Mouse (Mus musculus) lung, postnatal 36 days (tissue): ENCODE measurements around the gene Fhit.
A peak's percentile ranks its signal among the peaks of the same experiment; 100 is the strongest.
"Not testable (repeated sequence)": the region's sequence is repeated elsewhere in the genome, so short reads cannot be mapped to it uniquely, and the experiment has no call there.

ENCODE experiments used
- DNase-seq: peaks from one replicate; pipeline ENCODE4 v3.0.0; 2022; ENCODE audit warnings: mixed read lengths

The Fhit gene

GRCm38 (mm10) chr14:11161751-11162231 lies at the start of gene Fhit:
TSS of gene Fhit (minus strand) at chr14:11162035.
- peak; percentile 96 for DNase-seq

GRCm38 (mm10) chr14:11206786-11207185 lies 45.0 kb upstream of the Fhit start:
- no peak for DNase-seq

DNA sequence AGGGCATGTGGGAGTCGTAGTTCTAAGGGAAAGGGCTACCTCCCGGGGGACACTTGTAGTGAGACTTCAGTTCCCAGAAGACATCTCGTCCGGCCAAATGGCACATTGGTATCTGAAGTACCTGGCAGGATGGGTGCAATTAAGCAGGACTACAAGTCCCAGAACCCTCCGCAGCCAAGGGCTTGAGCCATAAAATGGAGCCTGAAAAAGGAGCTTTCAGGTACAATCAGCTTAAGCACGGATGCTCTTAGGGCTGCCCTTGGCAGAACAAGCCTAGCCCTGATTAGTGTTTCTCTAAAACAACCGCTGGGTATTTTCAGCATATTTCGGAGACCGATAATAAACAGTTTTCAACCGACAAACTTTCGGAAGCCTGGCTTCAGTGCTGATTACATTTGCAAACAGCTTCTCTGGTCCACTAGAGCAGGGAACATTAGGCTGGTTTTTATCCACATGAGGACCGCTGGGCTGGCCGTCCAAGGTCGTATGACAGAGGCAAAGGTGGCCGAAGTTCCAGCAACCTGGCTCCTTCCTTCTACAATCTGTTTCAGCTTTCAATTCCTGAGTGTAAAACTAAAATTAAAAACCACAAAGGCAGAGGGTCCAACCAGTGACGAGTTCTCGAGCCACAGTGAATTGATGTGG lies 907 bp downstream of the Fhit start:
- DNase-seq: peak; percentile 94

GRCm38 (mm10) chr14:11159641-11160040 lies 2.2 kb downstream of the Fhit start:
- DNase-seq: no peak

DNA sequence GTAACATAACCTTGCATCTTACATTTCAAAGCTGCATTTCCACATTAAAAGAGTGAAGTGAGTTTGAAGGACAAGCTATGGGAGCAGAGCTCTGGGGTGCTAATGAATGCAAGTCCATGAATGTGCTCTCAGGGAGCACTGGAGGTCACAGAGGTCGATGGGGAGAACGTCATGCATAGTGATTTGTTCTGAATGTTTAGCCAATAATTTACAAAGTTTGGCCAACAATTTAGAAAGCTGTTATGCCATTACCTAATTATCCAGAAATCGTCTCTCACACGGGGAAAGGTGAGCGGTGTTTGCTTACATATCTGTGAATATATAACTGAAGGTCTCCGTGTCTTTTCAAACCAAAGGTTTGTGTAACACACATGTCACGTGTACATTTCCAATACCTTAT lies 2.8 kb downstream of the Fhit start:
- no peak for DNase-seq

- no peak for DNase-seq
These were observed 4.1 kb downstream of the Fhit start for GRCm38 (mm10) chr14:11157741-11158140.

DNA sequence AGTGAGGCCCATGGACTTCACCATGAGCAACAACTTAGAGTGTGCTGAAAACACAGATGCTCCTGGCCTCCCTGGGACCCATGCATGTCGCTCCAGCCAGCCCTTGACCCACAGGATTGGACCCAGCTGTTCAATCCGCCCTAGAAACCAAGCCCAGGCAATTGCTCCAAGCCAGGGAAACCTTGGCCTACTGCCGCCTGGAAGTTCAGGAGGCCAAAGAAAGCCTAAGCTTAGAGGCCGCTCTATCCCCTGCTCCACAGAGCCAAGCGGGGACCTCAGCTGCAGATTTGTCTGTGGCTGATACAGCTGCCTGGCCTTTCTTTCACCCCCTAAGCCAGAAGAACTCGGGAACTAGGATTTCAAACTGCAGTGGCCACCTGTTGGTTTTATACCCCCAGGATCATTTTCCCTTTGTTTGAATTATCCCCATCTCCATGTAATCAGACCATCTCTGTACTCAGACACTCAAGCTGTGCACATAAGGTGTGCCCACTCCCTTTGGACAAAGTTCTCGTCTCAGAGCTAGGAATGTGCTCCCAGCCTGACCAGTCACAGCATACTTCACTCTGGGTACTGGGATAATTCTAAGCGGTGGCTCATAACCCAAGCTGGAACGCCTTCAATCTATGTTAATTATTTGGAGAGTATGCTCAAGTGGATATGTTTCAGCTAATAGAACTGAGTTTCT lies 10.1 kb downstream of the Fhit start:
- DNase-seq: peak; percentile 48

DNA sequence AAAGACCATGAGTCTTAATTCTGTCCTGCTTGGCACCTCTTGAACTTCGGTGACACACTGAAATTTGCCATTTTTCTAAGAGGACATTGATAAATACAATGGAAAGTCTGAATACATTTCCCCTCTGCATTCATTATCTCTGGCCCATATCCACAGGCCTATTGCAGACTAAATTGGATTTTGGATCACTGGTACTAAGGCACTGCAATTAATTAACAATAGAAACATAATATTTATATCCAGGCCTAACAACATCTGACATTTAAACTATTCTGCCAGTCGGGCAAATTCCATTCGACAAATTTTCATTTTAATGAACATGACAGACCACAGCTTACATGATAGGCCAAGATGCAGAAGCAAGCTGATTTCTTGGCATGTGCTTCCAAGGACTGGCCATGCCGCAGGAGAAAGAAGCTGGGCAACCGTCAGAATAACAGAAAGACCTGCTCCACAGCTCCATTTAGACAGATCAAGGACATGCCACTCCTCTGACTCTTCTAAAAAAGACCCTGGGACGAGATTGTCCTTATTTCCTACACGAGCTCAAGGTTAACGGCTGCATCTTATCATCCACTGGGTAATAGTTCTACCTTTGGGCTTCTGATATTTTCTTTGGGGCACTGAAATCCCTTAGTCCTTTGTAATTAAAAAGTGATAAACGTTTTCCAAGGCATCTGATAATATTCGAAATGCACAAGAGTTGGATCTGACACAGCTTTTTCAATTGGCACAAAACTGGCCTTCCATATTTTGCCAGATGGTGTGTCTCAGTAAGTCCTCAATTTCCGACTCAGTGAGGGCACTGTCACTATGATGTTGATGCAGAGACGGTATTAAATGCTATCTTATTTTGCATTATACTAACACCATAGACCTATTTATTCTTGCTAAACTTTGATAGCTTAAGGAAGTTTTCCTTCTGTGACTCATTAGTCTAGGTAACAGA lies 27.8 kb downstream of the Fhit start:
- DNase-seq: no peak

DNA sequence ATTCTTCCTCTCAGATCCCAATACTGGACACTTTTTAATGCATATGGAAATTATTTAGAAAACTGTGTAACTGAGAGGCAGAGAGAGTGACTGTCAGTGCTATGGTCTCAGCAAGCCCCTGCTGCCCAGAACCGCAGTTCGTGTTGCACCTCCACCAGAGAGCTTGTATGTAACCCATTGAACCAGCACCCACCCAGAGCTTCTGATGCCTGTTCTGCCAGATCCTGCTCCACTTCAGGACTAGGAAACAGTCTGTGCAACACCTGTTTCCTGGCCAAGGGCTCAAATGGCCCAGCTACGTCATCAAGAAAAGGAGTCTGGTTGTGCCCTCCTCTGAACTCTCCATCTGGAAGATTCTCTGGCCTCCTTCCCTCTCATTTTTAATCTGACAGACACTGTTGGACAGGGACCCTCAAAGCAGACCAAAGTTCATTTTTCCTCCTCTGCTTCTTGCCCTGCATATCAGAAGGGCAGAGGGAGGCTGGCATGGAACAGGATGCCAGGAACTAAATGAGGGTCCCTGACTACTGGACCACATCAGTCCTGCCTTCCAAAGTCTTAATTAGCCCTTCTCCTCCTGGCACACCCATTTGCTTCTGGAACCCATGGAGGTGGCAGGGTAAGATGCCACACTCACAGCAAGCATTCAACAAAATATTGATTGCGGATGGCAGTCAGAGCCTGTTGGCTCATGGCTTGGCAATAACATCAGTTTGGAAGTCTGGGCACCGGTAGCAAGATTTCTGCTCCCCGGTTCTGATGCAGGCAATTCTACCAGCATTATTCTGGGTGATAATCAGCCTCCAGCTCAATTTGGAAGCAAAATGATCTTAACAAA lies 29.0 kb downstream of the Fhit start:
- no peak for DNase-seq

DNA sequence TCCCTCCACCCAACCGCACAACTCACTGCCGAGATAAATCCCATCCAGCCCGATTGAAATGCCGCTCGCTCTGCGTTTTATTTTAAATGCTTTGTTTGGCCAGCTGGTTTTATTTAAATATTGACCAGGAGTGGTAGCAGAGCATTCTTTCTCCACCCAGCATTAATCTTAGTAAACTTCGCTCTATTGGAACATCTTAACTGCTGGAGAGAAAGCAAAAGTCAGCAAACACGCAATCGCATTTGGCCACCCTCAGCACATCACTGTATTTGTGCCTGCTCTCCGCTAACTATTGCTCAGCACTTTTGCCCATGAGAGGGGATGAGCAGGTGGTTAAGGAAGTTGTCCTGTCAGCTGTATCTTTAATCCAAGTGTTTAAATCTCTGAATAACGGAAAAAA lies 36.7 kb downstream of the Fhit start:
- DNase-seq: no peak

DNA sequence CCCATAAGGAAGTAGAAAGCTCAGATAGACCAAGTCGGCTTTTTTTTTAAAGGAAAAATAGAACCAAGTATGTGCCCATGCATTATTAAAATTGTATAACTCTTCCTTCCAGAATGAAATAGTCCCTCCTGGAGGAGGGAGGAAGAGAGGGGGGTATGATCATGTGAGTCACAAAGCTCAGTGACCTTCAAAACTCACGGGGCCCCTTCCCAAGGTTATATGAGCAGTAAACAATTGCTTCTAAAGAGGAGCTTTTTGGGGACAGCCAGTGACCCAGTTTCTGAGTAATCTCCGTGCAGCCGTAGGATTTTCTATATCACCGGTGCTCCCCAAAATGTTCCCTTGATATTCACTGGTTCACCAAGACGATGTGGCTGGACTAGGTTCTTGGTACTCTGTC lies 42.8 kb downstream of the Fhit start:
- no peak for DNase-seq

GRCm38 (mm10) chr14:11085596-11085995 lies 76.2 kb downstream of the Fhit start:
- DNase-seq: no peak

DNA sequence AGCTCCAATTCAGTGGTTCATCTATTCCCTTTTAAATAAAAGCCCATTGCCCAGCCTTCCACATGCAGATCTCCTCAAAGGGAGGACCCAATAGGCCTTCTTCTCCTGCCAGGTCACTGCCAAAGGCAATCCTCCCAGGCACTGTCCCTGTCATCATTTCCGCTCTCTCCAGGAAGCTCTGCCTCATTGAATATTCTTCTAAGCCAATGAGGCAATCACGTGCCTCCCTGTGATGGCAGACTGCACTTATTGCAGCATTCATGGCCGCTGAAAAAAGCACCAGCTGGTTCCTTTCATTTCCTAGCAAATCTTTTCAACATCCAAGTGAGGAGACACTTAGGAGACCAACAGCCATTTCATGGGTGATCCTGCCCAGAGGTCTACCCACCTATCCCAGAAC lies 77.9 kb downstream of the Fhit start:
- DNase-seq: no peak

DNA sequence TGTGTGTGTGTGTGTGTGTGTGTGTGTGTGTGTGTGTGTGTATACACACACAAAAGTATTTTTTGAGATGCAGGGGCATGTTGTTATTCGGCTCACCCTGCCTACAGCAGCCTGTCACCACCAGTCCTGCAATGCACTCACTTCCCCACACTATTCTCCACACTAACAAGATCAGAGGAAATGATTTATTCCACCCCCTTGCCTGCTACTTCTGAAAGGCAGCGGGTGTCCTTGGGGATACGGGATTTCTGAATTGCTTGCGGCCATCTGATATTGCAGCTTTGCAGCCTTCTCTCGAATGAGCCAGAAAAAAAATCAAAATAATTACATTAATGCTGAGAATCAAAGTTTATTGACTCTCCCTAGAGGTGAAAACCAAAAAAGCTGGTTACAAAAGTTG lies 78.4 kb downstream of the Fhit start:
- no peak for DNase-seq

DNA sequence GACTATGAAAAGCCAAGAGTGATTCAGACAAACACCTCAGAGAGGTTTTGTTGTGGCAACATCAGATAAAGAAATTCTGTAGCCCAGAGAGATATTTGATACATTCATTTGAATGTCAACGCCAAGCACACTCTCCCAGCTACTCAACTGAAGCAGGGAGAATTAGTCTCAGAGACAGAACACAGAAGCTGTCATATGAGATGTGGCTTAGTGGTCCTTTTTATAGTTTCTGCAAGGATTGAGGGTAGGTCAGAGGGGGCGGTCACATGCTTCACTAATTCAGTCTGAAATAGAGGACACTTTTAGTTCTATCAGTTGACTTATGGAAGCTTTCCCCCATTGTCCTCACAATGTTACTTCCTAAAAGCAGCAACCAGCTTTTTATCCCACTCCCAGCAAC lies 98.2 kb downstream of the Fhit start:
- DNase-seq: no peak

- no peak for DNase-seq
These were observed 101.6 kb downstream of the Fhit start for GRCm38 (mm10) chr14:11060221-11060620.

DNA sequence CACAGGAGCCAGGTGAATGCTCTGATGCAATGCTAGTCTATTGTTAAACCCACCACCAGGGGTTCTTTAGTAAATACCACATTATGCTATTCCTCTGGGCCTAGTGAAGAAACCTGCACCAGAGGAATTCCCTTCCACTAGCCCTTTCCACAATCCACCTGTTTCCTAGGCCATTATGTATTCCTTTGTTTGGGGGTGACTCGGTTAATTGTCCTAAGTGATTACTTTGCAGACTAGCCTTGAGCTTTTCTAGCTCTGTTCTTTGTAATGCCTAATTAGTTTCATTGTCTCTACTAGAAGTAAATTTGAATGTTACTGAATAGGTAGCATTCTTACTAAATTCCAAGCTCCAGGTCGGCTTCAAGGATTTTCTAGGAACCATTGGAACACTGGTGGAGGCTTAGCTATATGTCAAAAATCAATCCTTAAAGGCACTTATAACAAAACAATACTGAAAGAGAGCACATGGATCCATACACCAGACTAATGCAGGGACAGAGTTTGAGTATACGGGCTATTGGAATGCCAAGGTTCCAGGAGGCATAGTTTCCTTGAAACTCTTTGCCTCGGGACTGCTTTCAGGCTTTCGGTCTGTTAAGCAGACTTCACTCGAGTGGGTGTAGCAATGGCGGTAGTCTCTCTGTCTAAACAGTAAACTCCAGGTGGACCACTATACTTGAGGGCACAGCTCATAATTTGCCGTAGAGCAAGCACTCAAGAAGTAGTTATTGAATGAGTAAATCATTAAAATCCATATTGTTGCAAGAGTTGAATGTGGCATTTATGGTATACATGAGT lies 122.1 kb downstream of the Fhit start:
- DNase-seq: not testable (repeated sequence)

DNA sequence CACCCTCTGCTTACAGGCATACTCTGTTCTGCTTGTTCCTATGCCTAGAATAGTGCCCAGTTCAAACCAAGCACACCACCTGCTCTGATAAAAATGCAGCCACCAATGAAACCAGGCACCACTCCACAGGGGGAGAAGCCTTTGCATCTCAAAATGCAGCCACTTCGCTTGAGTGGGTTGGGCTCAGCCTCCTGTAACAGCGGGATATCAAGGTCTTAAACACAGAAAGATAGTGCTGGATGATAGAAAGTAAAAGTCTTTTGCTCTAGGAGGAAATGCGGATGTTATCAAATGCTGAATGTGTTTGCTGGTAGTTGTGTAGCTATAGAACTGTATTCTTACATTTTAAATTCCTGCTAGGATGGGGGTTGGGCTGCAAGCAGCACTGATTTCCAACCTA lies 140.4 kb downstream of the Fhit start:
- DNase-seq: no peak

DNA sequence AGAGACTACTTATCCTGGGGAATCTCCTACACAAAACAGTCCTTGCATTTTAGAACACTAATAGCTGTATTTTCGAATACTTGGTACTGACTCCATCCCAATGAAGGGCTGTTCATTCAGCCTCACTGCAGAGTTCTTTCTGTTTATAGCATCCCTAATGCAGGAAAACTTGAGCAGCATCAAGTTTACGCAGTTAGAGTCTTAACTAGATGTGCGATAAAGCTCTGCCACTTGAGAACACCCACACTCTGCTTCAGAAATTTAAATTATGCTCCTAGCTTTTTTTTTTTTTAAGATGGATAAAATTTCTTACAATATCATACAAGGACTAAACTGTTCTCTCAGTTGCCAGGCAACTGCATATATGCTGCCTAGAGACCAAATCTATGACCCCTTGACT lies 183.2 kb downstream of the Fhit start:
- no peak for DNase-seq

GRCm38 (mm10) chr14:10941647-10942046 lies 220.2 kb downstream of the Fhit start:
- DNase-seq: no peak

GRCm38 (mm10) chr14:10933667-10934066 lies 228.2 kb downstream of the Fhit start:
- DNase-seq: no peak
